Mouse (Mus musculus) lung, adult 2 months (tissue): ENCODE measurements around the gene Rpl37.

Experiments used
- CTCF ChIP-seq: fragments of 200-500 bp; IDR thresholded peaks from 2 replicates; pipeline ENCODE4 v1.5.1; 2011; ENCODE audit warnings: mild to moderate bottlenecking, low read length, control low read depth; ENCODE audit not compliant: insufficient read depth
- POLR2A ChIP-seq: fragments of 200-500 bp; IDR thresholded peaks from 2 replicates; pipeline ENCODE4 v1.6.1; 2011; ENCODE audit warnings: low read depth, mild to moderate bottlenecking, control low read depth, low read length, borderline replicate concordance; ENCODE audit errors: extremely low read depth

DNA sequence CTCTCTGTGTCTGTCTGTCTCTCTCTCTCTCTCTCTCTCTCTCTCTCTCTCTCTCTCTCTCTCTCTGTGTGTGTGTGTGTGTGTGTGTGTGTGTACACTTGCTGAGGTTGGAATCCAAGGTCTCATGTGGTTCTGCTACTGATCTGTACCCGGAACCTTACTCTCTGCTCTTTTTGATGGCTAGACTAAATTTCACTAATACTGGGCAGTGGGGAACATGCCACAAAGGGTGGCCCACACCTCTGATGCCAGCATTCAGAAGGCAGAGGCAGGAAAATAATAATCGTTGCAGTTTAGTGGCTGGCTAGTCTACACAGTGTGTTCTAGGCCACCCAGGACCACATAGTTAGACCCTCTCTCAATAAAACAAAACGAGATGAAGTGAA is 7.8 kb upstream of the Rpl37 start:
- TF ChIP-seq CTCF (no peak), POLR2A (no peak)
